ENCODE assay signal across 27 mouse cellular contexts in the genomic region with DNA sequence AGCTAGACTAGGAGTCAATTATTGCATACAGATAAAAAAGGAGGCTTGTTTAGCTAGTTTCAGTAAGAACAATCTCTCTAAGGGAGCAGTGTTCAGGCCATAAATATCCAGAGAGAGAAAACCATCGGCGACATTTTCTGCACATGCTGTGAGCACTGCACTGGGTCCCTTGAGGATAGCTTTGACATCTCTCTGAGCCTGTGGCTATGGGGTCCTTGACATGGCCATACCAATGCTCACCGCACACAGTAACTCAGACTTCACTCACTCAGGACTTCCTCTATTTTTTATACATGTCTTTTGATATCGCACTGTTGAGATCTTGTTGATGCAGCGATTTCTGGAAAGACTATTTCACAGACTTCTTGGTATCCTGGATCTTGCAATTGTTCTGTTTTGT. TPM values are rescaled to one million over a fixed set of nuclear protein-coding genes. Genes with fewer than 3 reads are reported as not detected.
"Had no signal": no experiment of that assay in that cellular context is flagged by ENCODE, and none has a peak within 500 bp of the region (broad histone marks: within the 10 kb centered on the region; RNA-seq: fewer than 3 reads in every experiment).

No protein-coding gene starts in this region.

- H3K4me3 ChIP-seq: liver, embryonic 13.5 days; liver, embryonic 15.5 days; lung, embryonic 15.5 days; midbrain, embryonic 10.5 days; midbrain, embryonic 12.5 days; myocyte; neural tube, embryonic 13.5 days; neural tube, embryonic 15.5 days; stomach, embryonic 15.5 days had no signal

- H3K27me3 ChIP-seq: liver, embryonic 13.5 days; liver, embryonic 15.5 days; lung, embryonic 15.5 days; midbrain, embryonic 12.5 days; neural tube, embryonic 13.5 days; neural tube, embryonic 15.5 days; stomach, embryonic 15.5 days had no signal

- H3K4me2 ChIP-seq: liver, embryonic 13.5 days; liver, embryonic 15.5 days; lung, embryonic 15.5 days; midbrain, embryonic 12.5 days; neural tube, embryonic 13.5 days; neural tube, embryonic 15.5 days; stomach, embryonic 15.5 days had no signal

- DNase-seq: liver, embryonic 13.5 days; liver, postnatal 0 days; lung, postnatal 14 days; lung, postnatal 36 days; midbrain, embryonic 14.5 days; right cerebral cortex, postnatal 14 days; spleen, adult 18-20 months; thymus, adult 2 months; thymus, postnatal 25 days; thymus, postnatal 4 days had no signal

- H3K36me3 ChIP-seq: liver, embryonic 13.5 days; liver, embryonic 15.5 days; lung, embryonic 15.5 days; midbrain, embryonic 10.5 days; midbrain, embryonic 12.5 days; neural tube, embryonic 13.5 days; neural tube, embryonic 15.5 days; stomach, embryonic 15.5 days had no signal

- H3K27ac ChIP-seq: liver, embryonic 13.5 days; liver, embryonic 15.5 days; lung, embryonic 15.5 days; macrophage; midbrain, embryonic 10.5 days; midbrain, embryonic 12.5 days; neural tube, embryonic 13.5 days; neural tube, embryonic 15.5 days; stomach, embryonic 15.5 days; stomach, postnatal 0 days had no signal

- H3K9me3 ChIP-seq: liver, embryonic 13.5 days; liver, embryonic 15.5 days; lung, embryonic 15.5 days; midbrain, embryonic 10.5 days; midbrain, embryonic 12.5 days; neural tube, embryonic 13.5 days; neural tube, embryonic 15.5 days; stomach, embryonic 15.5 days had no signal

- H3K4me1 ChIP-seq: liver, embryonic 15.5 days; lung, embryonic 15.5 days; midbrain, embryonic 10.5 days; midbrain, embryonic 12.5 days; neural tube, embryonic 13.5 days; neural tube, embryonic 15.5 days; stomach, embryonic 15.5 days had no signal

- H3K9ac ChIP-seq: liver, embryonic 13.5 days; liver, embryonic 15.5 days; liver, postnatal 0 days; lung, embryonic 15.5 days; midbrain, embryonic 12.5 days; neural tube, embryonic 13.5 days; neural tube, embryonic 15.5 days; stomach, embryonic 15.5 days had no signal

- ATAC-seq: liver, postnatal 0 days; lung, postnatal 0 days; midbrain, embryonic 16.5 days had no signal

RNA-seq across cellular contexts. Expression of a gene that starts 37.9 kb away (rescaled TPM):
- total RNA-seq: liver, adult 2 months; megakaryocyte, adult 5-6 weeks; megakaryocyte-erythroid progenitor cell, adult 5-6 weeks had no signal
- polyA plus RNA-seq: liver, adult 2 months; liver, embryonic 13.5 days; liver, embryonic 15.5 days; liver, postnatal 0 days; lung, postnatal 0 days; macrophage; midbrain, embryonic 16.5 days; myocyte; neural tube, embryonic 11.5 days; neural tube, embryonic 13.5 days; testis, adult 2 months had no signal

RNA-seq across cellular contexts. Expression of a gene that starts 53.6 kb away (rescaled TPM):
- total RNA-seq: megakaryocyte-erythroid progenitor cell, adult 5-6 weeks had no signal
- polyA plus RNA-seq: myocyte had no signal

RNA-seq across cellular contexts. Expression of a gene that starts 55.4 kb away (rescaled TPM):
- polyA plus RNA-seq: myocyte; testis, adult 2 months had no signal
